Mouse (Mus musculus): ENCODE measurements around the gene Barx2. TPM values are rescaled to one million over a fixed set of nuclear protein-coding genes. Genes with fewer than 3 reads are reported as not detected.

Gene Barx2
- polyA plus RNA-seq, 1 experiment from 2014 or later, result not detected

- 60% methylated on average over 5 of the region's 5 CpGs for WGBS
- no peak for DNase-seq (ENCODE audit: low spot score, missing footprints)
Measured at GRCm38 (mm10) chr9:31931691-31932090, 18.4 kb upstream of the Barx2 start.

GRCm38 (mm10) chr9:31931255-31931654 is 18.0 kb upstream of the Barx2 start:
- no peak overlapping the region for H3K4me3 ChIP-seq (ENCODE audit: low read depth, low read length)
- WGBS, result 86% methylated on average over 3 of the region's 3 CpGs
- ATAC-seq (ENCODE audit: low FRiP score), result no peak
- H3K27ac ChIP-seq (ENCODE audit: low read depth, low read length), result no peak overlapping the region
- H3K4me1 ChIP-seq (ENCODE audit: control insufficient read depth, insufficient read depth, low read length), result no peaks in the 10 kb centered on the region
- H3K36me3 ChIP-seq (ENCODE audit: control insufficient read depth, insufficient read depth, low read length), result no peaks in the 10 kb centered on the region
- no peak for DNase-seq (ENCODE audit: low spot score, missing footprints)
- H3K9me3 ChIP-seq (ENCODE audit: control insufficient read depth, low read length), result no peaks in the 10 kb centered on the region
- H3K4me2 ChIP-seq, result no peak overlapping the region
- no peak overlapping the region for H3K9ac ChIP-seq (ENCODE audit: low read length)
- no peaks in the 10 kb centered on the region for H3K27me3 ChIP-seq (ENCODE audit: control insufficient read depth, insufficient read depth, low read length)

More at GRCm38 (mm10) chr9:31931691-31932090, 18.4 kb upstream of the Barx2 start:
- ATAC-seq (ENCODE audit: low FRiP score), result no peak
- Histone ChIP-seq H3K4me1 (ENCODE audit: control insufficient read depth, insufficient read depth, low read length) (no peaks in the 10 kb centered on the region), H3K27me3 (ENCODE audit: control insufficient read depth, insufficient read depth, low read length) (no peaks in the 10 kb centered on the region), H3K27ac (ENCODE audit: low read depth, low read length) (no peak overlapping the region), H3K4me2 (no peak overlapping the region), H3K36me3 (ENCODE audit: control insufficient read depth, insufficient read depth, low read length) (no peaks in the 10 kb centered on the region), H3K9me3 (ENCODE audit: control insufficient read depth, low read length) (no peaks in the 10 kb centered on the region), H3K4me3 (ENCODE audit: low read depth, low read length) (no peak overlapping the region), H3K9ac (ENCODE audit: low read length) (no peak overlapping the region)

GRCm38 (mm10) chr9:31926766-31927165 is 13.5 kb upstream of the Barx2 start:
- no peak for DNase-seq (ENCODE audit: low spot score, missing footprints)
- 80% methylated on average over 3 of the region's 3 CpGs for WGBS
- H3K27me3 ChIP-seq (ENCODE audit: control insufficient read depth, insufficient read depth, low read length), result no peaks in the 10 kb centered on the region

GRCm38 (mm10) chr9:31925830-31926624 is 12.8 kb upstream of the Barx2 start:
- no peak overlapping the region for H3K4me2 ChIP-seq
- ATAC-seq (ENCODE audit: low FRiP score), result peak; percentile 93

More at GRCm38 (mm10) chr9:31926766-31927165, 13.5 kb upstream of the Barx2 start:
- H3K27ac ChIP-seq (ENCODE audit: low read depth, low read length), result no peak overlapping the region
- H3K9ac ChIP-seq (ENCODE audit: low read length), result no peak overlapping the region
- H3K4me3 ChIP-seq (ENCODE audit: low read depth, low read length), result no peak overlapping the region
- no peaks in the 10 kb centered on the region for H3K36me3 ChIP-seq (ENCODE audit: control insufficient read depth, insufficient read depth, low read length)
- 0 out of 2 replicates have a peak, but pooled peaks cover 3% of the 10 kb centered on the region for H3K4me1 ChIP-seq (ENCODE audit: control insufficient read depth, insufficient read depth, low read length)
- H3K9me3 ChIP-seq (ENCODE audit: control insufficient read depth, low read length), result no peaks in the 10 kb centered on the region
- no peak for ATAC-seq (ENCODE audit: low FRiP score)
- no peak overlapping the region for H3K4me2 ChIP-seq

GRCm38 (mm10) chr9:31923529-31923928 is 10.3 kb upstream of the Barx2 start:
- ATAC-seq (ENCODE audit: low FRiP score) (no peak), DNase-seq (ENCODE audit: low spot score, missing footprints) (no peak)
- H3K4me2 ChIP-seq, result no peak overlapping the region
- H3K4me3 ChIP-seq (ENCODE audit: low read depth, low read length), result no peak overlapping the region
- H3K36me3 ChIP-seq (ENCODE audit: control insufficient read depth, insufficient read depth, low read length), result no peaks in the 10 kb centered on the region
- no peak overlapping the region for H3K27ac ChIP-seq (ENCODE audit: low read depth, low read length)
- no peaks in the 10 kb centered on the region for H3K9me3 ChIP-seq (ENCODE audit: control insufficient read depth, low read length)
- peaks cover 7% of the 10 kb centered on the region for H3K27me3 ChIP-seq (ENCODE audit: control insufficient read depth, insufficient read depth, low read length)
- 83% methylated on average over 7 of the region's 7 CpGs for WGBS
- H3K4me1 ChIP-seq (ENCODE audit: control insufficient read depth, insufficient read depth, low read length), result 0 out of 2 replicates have a peak, but pooled peaks cover 3% of the 10 kb centered on the region
- H3K9ac ChIP-seq (ENCODE audit: low read length), result no peak overlapping the region

More at GRCm38 (mm10) chr9:31925830-31926624, 12.8 kb upstream of the Barx2 start:
- Histone ChIP-seq H3K4me1 (ENCODE audit: control insufficient read depth, insufficient read depth, low read length) (0 out of 2 replicates have a peak, but pooled peaks cover 3% of the 10 kb centered on the region), H3K36me3 (ENCODE audit: control insufficient read depth, insufficient read depth, low read length) (no peaks in the 10 kb centered on the region), H3K9me3 (ENCODE audit: control insufficient read depth, low read length) (no peaks in the 10 kb centered on the region), H3K27me3 (ENCODE audit: control insufficient read depth, insufficient read depth, low read length) (no peaks in the 10 kb centered on the region), H3K9ac (ENCODE audit: low read length) (no peak overlapping the region), H3K4me3 (ENCODE audit: low read depth, low read length) (no peak overlapping the region), H3K27ac (ENCODE audit: low read depth, low read length) (no peak overlapping the region)
- peak; percentile 99 for DNase-seq (ENCODE audit: low spot score, missing footprints)
- WGBS, result 22% methylated on average over 22 of the region's 22 CpGs

- peaks cover 3% of the 10 kb centered on the region for H3K4me1 ChIP-seq (ENCODE audit: control insufficient read depth, insufficient read depth, low read length)
Measured at GRCm38 (mm10) chr9:31919802-31920201, 6.5 kb upstream of the Barx2 start.

GRCm38 (mm10) chr9:31916421-31916820 is 3.2 kb upstream of the Barx2 start:
- 4% methylated on average over 9 of the region's 9 CpGs for WGBS
- Histone ChIP-seq H3K4me3 (ENCODE audit: low read depth, low read length) (no peak overlapping the region), H3K9ac (ENCODE audit: low read length) (no peak overlapping the region), H3K27me3 (ENCODE audit: control insufficient read depth, insufficient read depth, low read length) (peaks cover 69% of the 10 kb centered on the region), H3K4me2 (no peak overlapping the region), H3K4me1 (ENCODE audit: control insufficient read depth, insufficient read depth, low read length) (peaks cover 15% of the 10 kb centered on the region), H3K36me3 (ENCODE audit: control insufficient read depth, insufficient read depth, low read length) (no peaks in the 10 kb centered on the region), H3K9me3 (ENCODE audit: control insufficient read depth, low read length) (no peaks in the 10 kb centered on the region), H3K27ac (ENCODE audit: low read depth, low read length) (no peak overlapping the region)
- no peak for ATAC-seq (ENCODE audit: low FRiP score)
- no peak for DNase-seq (ENCODE audit: low spot score, missing footprints)

More at GRCm38 (mm10) chr9:31919802-31920201, 6.5 kb upstream of the Barx2 start:
- H3K27me3 ChIP-seq (ENCODE audit: control insufficient read depth, insufficient read depth, low read length), result peaks cover 37% of the 10 kb centered on the region
- DNase-seq (ENCODE audit: low spot score, missing footprints) (no peak), ATAC-seq (ENCODE audit: low FRiP score) (no peak)
- no peaks in the 10 kb centered on the region for H3K9me3 ChIP-seq (ENCODE audit: control insufficient read depth, low read length)
- H3K27ac ChIP-seq (ENCODE audit: low read depth, low read length), result no peak overlapping the region
- 66% methylated on average over 1 of the region's 1 CpGs for WGBS
- H3K36me3 ChIP-seq (ENCODE audit: control insufficient read depth, insufficient read depth, low read length), result no peaks in the 10 kb centered on the region
- no peak overlapping the region for H3K4me2 ChIP-seq
- H3K9ac ChIP-seq (ENCODE audit: low read length), result no peak overlapping the region
- H3K4me3 ChIP-seq (ENCODE audit: low read depth, low read length), result no peak overlapping the region

- peaks cover 79% of the 10 kb centered on the region for H3K27me3 ChIP-seq (ENCODE audit: control insufficient read depth, insufficient read depth, low read length)
- H3K4me2 ChIP-seq, result peak overlapping the region; percentile 26; the same call in 1 of the 2 replicates
- H3K36me3 ChIP-seq (ENCODE audit: control insufficient read depth, insufficient read depth, low read length), result no peaks in the 10 kb centered on the region
- under 1% methylated on average over 34 of the region's 34 CpGs for WGBS
- peak overlapping the region; percentile 6; the same call in 1 of the 2 replicates for H3K4me3 ChIP-seq (ENCODE audit: low read depth, low read length)
- H3K9me3 ChIP-seq (ENCODE audit: control insufficient read depth, low read length), result no peaks in the 10 kb centered on the region
- peak; percentile 97 for DNase-seq (ENCODE audit: low spot score, missing footprints)
- no peak overlapping the region for H3K27ac ChIP-seq (ENCODE audit: low read depth, low read length)
- H3K9ac ChIP-seq (ENCODE audit: low read length), result no peak overlapping the region
- 0 out of 2 replicates have a peak, but pooled peaks have one; percentile 33 for ATAC-seq (ENCODE audit: low FRiP score)
- peaks cover 15% of the 10 kb centered on the region for H3K4me1 ChIP-seq (ENCODE audit: control insufficient read depth, insufficient read depth, low read length)
Measured at GRCm38 (mm10) chr9:31914871-31915270, 1.6 kb upstream of the Barx2 start.
